Mouse (Mus musculus): Measurements from ENCODE around the gene Rab3ip.

Rab3ip gene

DNA sequence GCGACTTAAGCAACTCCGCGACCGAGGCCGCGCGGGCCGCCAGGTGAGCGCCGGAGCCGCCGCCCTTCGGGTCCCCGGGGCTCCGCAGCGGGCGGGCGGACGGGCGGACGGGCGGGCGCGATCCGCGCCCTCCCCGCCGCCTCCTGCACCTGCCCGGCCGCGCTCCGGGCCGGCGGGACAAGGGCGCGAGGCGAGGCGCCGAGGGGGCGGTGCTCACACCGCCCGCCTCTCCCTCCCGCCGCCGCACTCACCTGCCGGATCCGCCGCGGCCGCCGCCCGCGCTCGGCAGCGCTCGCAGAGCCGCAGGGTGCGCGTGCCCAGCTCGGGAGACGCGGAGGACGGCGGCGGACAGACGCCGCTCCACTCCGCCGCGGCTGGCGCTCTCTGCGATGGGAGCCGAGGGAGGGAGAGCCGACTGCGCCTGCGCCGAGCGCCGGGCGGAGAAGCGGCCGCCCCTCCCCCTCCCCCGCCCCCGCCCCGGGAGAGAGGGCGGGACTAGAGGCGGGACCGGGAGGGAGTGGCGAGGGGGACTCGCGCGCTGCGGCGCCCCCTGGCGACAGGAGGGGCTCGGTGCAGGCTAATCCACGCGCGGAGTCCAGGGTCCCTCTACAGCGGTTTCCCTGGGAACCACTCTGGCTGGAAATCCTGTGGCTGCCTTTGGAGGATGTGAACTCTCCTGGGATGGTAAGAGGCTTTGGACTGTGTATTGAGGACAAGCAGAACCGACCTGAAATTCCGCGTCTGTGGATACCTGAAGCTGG, at the start of gene Rab3ip:
Gene Rab3ip (minus strand): TSS at position 761 of the 761 bp plus-strand sequence.
- peak; percentile 83 for DNase-seq (ENCODE audit: low spot score)

DNA sequence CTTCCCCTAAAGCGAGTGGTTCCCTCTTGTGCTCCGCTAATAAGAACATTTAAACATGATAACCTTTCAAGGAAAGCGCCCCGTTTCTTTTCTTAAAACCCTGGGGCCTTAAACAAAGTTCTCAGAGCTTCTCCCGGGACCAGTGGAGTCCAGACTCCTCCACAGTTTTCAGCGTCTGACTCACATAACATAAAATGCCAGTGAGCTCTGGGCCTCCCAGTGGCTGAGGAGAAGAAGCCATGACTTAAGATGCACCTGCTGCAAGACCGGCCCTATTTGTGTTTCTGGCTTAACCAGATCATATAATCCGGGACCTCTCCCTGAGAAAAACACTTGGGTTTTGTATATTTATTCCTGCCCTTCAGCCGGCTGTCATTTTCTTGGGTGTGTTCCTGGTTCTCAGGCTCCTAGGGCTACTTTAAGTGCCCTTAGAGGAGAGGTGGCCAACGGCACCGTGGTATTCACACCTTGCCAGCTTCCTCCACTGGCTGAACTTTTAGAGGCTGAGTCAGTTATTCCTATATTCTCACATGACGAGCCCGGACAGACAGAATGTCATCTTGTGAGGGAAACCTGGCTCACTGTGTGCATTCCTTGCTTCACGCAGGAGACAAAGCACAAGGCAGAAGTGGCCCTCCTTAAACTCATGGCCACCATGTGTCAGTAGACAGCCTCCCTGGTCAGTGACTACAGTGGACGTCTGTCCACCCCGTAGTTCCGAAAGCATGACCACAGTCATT, 48.3 kb upstream of the Rab3ip start:
- DNase-seq (ENCODE audit: low spot score), result no peak

DNA sequence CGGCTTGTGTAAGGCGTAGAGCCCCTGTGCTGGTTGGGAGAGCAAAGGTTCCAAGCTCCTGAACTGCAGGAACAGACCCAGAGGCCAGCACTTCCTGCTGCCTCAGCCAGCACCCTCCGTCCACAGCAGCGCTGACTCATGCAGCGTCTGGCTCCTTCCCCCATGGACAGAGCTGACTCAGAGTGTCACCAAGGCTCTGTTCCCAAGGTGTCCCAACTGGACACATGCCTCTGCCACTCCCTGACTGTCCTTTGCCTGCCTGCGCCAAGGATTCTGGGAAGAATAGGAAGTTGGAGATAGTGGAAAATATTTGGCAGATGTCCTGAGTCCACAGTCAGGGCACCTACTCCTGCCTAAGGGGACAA, 45.6 kb upstream of the Rab3ip start:
- DNase-seq (ENCODE audit: low spot score), result no peak

DNA sequence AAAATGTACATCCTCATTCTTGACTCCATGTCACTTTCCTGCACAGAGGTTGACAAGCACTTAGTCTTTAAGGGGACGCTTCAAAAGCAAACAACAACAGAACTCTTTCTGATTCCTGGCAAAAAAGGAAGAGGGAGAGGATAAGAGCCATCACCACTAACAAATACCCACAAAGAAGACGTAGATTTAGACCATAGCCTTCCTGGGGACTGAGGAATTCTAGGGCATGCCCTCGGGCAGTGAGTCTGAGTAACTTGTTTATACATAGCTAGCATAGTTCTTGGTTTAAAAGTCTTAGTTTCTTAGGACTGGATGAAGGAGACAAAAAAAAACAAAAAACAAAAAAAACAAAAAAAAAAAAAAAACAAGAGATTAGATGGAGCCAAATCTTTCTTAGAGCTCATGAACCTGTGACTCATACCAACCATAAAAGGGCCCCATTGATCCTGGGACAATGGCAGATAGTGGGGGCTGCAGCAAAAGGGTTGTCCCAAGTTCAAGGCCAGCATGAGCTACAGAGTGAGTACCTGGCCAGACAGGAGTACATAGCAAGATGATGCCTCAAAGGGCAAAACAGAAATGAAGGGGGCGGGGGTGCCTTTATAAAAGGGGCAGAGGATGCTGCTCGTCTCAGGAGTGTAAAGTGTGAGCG, 45.1 kb upstream of the Rab3ip start:
- DNase-seq (ENCODE audit: low spot score), result no peak

DNA sequence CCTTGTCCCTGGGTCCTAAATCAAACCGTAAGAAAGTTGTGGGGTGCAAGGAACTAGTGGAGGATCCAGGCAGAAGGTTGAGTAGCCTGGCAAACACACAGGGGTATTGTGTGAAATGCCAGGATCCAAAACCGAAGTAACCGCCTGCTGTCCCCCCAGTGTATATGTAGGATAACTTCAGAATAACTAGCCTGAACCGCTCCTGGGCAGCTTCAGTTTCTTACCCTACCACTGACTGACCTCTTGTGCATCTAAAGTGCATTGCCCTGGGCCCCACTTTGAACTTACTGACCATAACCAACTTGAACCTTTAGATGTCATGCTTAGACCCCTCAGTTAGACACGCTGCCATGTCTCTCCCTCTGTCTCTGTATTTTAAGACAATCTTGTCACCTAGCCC, 44.6 kb upstream of the Rab3ip start:
- no peak for DNase-seq (ENCODE audit: low spot score)

DNA sequence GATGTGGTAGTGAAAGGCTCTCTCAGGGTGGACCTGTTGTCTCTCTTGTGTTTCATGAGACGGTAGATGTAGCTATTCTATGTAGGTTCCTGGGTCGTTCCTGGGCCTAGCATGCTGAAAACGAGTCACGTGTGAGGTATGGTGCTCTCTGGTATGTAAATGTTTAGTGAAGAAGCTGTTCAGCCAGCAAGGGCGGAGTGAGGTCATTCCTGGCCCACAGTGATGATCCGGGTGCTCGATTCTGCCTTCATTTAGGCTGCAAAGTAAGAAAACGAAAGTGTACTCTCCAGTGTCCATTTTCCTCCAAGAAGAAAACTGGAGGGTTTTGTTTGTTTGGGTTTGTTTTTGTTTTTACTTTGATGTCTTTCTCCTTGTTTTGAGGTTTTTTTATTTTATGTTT, 43.4 kb upstream of the Rab3ip start:
- DNase-seq (ENCODE audit: low spot score), result no peak

DNA sequence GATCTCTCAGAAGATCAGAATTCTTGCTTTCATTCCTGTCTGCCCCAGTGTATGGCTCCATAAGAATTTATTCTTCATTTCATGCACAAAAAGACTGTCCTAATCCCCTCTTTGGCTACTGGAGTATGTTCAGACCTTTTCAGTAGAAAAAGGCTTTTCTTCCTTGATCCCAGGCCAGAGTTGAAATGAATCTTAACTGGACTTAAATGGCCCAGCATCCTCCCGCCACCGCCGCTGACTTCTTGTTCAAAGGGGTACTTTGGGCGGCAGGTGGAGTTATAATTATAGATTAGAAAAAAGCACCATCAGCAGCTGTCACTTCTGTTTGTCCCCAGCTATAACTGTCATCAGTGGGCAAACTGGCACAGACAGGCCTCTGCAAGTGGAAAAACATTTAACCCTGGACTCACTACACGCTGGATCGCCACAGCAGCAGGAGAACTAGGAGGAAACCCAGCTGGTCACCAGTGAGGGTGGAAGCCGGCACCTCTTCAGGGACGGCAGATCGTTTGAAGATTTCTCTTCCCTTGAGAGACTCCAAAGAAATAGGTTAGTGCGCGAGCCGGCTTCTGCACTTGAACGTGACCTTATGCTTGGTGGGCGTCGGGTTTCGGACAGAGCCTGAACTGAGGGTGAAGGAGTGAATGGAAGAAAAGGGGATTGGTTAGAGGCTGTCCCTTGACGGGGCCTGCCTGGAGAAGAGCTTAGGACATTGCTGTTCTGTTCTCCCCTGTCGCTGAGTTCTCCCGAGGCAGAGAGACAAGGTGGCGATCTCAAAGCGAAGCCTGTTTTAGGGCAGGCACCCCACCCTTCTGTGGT, 35.9 kb upstream of the Rab3ip start, which contains the start of gene Best3:
Gene Best3 (plus strand): TSS at position 51 of the 819 bp plus-strand sequence.
- DNase-seq (ENCODE audit: low spot score), result no peak

DNA sequence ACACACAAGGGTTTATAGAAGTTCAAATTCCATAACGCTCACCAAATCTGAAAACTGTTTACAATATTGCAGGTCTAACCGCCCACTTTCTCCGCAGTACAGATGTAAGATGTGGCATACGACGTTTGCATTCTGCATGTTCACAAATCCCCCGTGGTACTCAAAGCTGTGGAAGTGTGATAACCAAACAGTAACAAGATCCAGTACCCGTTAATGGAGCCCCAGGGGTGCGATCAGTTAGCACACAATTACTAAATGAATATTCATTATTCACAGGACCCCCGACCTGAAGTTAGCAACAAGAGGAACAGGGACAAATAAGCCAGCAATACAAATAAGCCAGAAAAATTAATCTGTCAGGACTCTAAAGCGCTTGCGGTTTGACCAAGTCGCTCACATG, 34.3 kb upstream of the Rab3ip start:
- no peak for DNase-seq (ENCODE audit: low spot score)

DNA sequence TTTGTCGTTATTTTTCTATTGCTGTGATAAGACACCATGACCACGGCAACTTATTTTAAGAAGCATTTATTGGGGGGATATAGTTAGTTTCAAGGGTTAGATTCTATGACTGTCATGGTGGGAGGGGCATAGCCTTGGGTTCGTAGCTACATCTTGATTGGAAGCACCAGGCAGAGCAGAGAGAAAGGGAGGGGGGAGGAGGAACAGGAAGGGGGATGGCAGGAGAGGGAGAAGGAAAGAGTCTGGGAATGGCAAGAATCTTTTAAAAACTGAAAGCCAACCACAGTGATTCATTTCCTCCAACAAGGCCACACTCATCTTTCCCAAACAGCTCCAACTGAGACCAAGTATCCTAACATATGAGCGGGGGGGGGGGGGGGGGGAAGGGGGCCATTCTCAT, 32.0 kb upstream of the Rab3ip start:
- DNase-seq (ENCODE audit: low spot score), result no peak

DNA sequence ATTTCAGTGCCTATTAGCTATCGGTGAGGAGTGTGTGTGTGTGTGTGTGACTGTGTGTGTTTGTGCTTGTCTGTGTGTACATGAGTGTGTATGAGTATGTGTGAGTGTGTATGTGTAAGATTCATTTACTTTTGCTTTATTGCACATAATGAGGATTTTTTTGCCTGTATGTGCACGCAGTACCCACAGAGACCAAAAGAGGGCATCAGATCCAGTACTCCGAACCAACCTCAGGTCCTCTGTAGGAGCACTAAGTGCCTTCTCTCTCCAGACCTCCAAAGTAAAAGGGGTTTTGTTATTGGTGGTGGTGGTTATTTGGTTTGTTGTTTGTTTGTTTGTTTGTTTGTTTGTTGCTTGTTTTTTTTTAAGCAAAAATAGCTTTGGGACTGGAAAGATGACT, 30.3 kb upstream of the Rab3ip start:
- DNase-seq (ENCODE audit: low spot score), result no peak

DNA sequence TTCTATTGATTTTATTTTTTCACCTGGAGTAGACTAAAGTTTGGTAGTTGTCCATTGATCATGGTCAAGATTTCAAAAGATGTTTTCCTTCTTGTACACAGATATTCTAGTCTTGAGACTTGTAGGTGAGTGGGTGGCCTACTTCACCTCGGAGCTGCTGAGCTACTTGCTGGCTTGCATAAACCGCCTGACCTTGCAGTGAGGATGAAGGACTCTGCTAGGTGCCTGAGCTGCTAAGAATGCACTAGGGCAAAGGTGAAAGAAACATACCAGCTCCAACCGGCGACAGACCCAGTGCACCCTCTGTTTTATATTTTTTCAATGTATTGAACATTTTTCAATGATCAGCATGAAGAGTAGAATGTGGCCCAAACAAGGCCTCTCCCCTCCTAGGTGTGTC, 29.7 kb upstream of the Rab3ip start:
- no peak for DNase-seq (ENCODE audit: low spot score)

DNA sequence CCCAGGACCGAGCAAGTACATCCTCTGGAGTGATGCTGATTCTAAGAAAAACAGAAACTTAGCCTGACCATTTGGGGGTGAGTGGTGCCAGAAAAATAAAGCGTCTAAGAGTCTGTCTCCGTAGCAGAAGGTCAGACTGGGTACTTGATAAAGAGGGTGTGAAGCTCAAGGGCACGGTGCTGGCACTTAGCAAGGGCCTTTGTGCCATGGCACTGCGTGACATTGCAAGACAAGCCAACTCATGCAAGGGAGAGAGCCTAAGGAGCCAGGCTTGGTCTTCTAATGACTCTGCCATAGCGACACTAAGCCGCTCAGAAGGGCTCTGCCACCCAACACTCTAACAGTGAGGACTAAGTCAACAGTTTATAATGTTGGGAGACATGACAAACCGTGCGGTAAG, 28.3 kb upstream of the Rab3ip start:
- no peak for DNase-seq (ENCODE audit: low spot score)

DNA sequence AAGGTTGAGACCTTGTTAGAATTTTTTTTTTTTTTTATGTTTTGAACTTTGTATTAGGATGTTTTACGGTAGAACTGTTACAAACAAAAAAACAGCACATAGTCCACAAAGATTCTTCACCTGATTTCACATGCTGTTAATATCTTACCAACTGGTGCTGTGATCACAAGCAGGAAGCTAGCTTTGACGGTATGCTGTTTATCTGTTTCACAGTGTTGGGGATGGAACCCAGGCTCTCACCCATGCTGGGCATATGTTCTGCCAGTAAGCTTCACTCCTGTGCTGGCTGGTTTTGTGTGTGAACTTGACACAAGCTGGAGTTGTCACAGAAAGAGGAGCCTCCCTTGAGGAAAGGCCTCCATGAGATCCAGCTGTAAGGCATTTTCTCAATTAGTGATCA, 27.3 kb upstream of the Rab3ip start:
- no peak for DNase-seq (ENCODE audit: low spot score)

DNA sequence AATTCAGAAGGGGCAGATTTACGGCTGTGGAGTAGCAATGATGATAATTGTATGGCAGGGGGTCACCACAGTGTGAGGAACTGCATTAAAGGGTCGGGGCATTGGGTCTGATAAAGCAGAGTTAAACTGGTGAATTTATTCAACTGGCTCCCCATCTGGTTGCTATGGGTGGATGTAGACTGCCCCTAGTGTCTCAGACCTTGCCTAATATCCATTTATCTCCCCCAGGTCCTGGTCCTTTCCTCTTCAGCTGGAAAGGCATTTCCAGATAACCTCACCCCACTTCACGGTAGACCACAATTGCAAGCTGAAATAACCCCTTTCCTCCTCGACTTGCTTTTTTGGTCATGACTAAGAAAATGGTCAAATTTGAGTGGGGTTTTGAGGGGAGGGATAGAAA, 26.9 kb upstream of the Rab3ip start:
- no peak for DNase-seq (ENCODE audit: low spot score)

DNA sequence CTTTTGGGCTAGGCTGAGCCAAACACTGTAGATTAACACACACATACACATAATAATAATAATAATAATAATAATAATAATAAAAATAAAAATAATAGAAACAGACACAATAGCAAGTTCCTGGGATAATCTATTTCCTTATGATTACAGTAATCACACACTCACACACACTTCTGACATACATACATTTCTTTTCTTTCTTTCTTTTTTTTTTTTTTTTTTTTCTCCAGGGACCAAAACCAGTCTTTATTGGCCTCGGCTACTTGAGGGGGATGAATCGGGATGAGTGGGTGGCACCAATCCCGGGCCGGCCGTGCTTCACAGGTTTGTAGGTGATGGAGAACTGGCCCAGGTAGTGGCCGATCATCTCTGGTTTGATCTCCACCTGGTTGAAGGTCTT, 21.9 kb upstream of the Rab3ip start, which contains the start of gene Gm10271:
Gene Gm10271 (minus strand): TSS at position 101 of the 400 bp plus-strand sequence.
- DNase-seq (ENCODE audit: low spot score), result no peak

DNA sequence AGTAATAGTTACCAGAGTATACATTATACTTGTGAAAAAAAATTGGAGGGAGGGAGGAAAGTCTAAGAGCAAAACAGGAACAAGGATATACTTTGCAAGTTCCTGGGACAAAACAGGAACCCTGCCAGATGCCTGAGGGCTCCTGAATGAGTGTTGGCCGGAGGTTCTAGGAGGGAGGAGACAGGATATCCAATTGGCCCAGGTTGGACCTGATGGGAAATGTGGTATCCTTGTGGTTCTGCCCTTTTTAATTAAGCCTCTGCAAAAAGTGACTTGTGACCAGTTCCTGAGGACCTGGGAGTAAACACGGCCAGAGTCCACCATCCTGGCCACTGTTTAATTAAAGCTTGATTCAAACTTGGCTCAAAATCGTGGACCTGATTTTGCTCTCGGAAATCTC, 18.2 kb upstream of the Rab3ip start:
- DNase-seq (ENCODE audit: low spot score), result no peak

DNA sequence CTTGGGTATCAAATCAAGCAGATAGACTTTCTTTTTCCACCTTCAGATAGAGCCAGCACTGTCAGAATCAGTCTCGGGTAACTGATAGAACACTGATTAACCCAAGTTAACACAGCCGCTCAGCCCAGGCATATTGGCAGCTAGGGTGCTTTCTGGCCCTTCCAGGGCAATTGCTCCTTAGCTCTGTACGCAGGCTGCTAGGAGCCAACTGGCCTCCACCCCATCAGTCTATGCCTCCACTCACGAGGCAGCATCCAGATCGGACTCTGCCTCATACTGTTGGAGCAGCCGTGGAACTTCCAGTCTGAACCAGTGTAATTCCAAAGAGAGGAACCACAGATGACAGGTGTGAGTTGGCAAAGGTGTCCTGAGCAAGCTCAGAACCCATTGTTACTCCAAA, 15.5 kb upstream of the Rab3ip start:
- no peak for DNase-seq (ENCODE audit: low spot score)

DNA sequence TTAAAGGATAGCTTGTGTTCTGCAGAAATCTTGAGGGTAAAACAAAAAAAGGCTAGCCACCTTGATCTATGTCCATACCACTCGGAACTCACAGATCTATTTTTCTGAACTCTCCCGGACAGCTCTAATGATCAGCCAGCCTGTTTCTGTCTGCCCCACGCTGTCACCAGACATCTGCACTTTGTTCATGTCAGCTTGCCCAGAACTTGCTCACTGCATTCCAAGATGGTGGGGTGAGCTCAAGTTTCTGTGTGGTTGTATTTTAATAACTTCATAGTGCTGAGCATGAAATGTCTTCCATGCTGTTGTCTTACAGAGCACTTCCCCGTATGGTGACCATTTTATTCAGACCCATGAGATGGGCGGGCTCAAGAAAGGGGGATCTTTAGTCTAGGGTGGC, 14.7 kb upstream of the Rab3ip start:
- DNase-seq (ENCODE audit: low spot score), result no peak

DNA sequence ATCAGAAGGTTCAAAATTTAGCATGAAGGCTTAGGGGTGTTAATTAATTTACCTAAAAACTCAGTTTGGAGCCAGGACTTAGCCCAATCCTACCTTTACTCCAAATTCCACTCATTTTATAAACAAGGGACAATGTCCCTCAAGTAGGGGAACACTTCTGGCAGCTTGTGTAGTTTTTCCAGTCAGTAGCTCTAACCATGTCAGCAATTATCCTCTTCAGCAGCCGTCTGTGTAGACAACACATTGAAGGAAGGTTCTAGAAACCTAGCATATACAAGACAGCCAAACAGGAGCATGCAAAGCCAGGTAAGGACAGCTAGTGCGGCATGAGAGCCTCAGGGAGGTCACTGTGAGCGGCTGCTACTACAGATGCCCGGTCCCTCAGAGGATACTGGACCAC, 14.0 kb upstream of the Rab3ip start:
- DNase-seq (ENCODE audit: low spot score), result no peak

DNA sequence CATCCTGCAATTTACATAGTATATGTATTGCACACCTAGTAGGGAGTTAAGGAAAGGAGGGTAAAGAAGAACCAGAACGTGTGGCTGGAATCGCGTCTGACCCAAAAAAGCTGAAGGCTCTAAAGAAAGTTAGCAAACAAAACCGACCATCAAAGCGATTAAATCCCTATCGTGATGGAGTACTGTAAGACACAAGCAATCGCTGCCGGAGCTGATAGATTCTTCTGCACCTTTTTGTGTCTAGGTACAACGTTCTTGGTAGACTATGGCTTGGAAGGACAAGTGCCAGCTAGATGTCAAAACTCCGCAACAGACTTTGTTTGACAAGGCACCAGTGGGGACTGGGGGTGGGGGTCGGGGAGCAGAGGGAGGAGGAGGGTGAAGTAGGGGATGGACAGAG, 13.5 kb upstream of the Rab3ip start:
- no peak for DNase-seq (ENCODE audit: low spot score)

DNA sequence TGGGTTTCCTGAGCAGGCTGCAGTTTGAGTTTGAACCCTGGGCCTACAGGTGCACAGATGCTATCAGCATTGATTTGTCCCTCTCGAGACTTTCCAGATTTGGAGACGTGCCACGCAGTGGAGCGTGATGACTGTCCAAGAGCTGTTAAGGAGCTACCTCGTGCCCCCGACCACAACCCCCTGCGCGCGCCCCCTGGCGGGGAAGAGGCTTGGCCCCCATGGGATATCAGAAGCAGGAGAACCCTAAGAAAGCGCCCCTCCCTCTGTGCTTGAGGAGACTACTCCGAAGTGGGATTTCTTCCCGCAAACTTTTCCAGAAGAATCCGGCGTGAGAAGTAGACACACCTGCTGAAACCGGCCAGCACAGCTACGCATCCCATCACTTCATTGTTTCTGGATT, 12.2 kb upstream of the Rab3ip start:
- DNase-seq (ENCODE audit: low spot score), result no peak

DNA sequence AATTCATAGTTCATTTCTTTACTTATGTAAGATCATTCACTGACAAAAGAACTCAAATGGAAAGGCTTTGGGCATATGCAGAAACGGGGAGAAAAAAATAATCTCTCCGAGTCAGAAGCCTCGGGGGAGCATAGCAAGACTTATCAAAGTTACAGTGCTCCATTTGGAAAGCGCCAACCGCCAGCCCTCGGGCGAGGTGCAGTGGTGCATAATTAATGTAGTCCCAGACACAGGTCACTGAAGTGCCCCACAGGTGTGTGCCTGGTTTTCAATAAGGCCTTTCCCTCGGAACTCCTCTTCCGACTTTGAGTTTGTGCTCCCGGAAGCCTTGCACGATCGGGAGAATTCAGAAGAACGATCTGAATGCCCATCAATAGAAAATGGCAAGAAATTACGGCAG, 11.6 kb upstream of the Rab3ip start:
- no peak for DNase-seq (ENCODE audit: low spot score)
